Mouse (Mus musculus): ENCODE data around the gene Rprd1b. TPM values are rescaled to one million over a fixed set of nuclear protein-coding genes. Genes with fewer than 3 reads are reported as not detected.
"Not testable (repeated sequence)": the region's sequence is repeated elsewhere in the genome, so short reads cannot be mapped to it uniquely, and the experiment has no call there.

The Rprd1b gene
- total RNA-seq, 2 experiments from 2014 or later: 30.2 to 31.9 TPM

GRCm38 (mm10) chr2:158047903-158048302 lies 19.6 kb downstream of the Rprd1b start:
- peak; percentile 90 for TF ChIP-seq CTCF (IDR thresholded peaks at IDR 0.05)
- peak; percentile 65 for DNase-seq
- intact Hi-C loops (cut with DNase I): loop anchor here (1.0 to 2.0 kb wide), 2 partner anchors 98 to 157 kb away; partner anchors contain the start of gene Tgm2
- Histone ChIP-seq H3K4me3 (no peak overlapping the region), H3K27ac (no peak overlapping the region)

- intact Hi-C loops (cut with DNase I): loop anchor here (1.0 to 2.0 kb wide), 2 partner anchors 98 to 156 kb away; partner anchors contain the start of gene Tgm2
- DNase-seq: no peak
- Histone ChIP-seq H3K27ac (no peak overlapping the region), H3K4me3 (no peak overlapping the region)
- TF ChIP-seq CTCF (IDR thresholded peaks at IDR 0.05): no peak
These were observed 20.4 kb downstream of the Rprd1b start for GRCm38 (mm10) chr2:158048718-158049117.

- H3K27ac ChIP-seq: no peak overlapping the region
- intact Hi-C loops (cut with DNase I): no loop called here
- TF ChIP-seq CTCF (IDR thresholded peaks at IDR 0.05): no peak
- no peak overlapping the region for H3K4me3 ChIP-seq
- DNase-seq: no peak
These were observed 21.8 kb downstream of the Rprd1b start for GRCm38 (mm10) chr2:158050116-158050515.

GRCm38 (mm10) chr2:158054596-158054995 lies 26.3 kb downstream of the Rprd1b start:
- intact Hi-C loops (cut with DNase I): no loop called here
- Histone ChIP-seq H3K4me3 (no peak overlapping the region), H3K27ac (no peak overlapping the region)
- DNase-seq: no peak
- TF ChIP-seq CTCF (IDR thresholded peaks at IDR 0.05): no peak

GRCm38 (mm10) chr2:158055383-158055782 lies 27.1 kb downstream of the Rprd1b start:
- DNase-seq; H3K27ac ChIP-seq; intact Hi-C loops (cut with DNase I); H3K4me3 ChIP-seq: not testable (repeated sequence)
- 0 out of 2 replicates have a peak, but pooled peaks have one; percentile 5 for TF ChIP-seq CTCF (IDR thresholded peaks at IDR 0.05)

GRCm38 (mm10) chr2:158057030-158057429 lies 28.7 kb downstream of the Rprd1b start:
- peak; percentile 25 for DNase-seq
- H3K4me3 ChIP-seq: no peak overlapping the region
- TF ChIP-seq CTCF (IDR thresholded peaks at IDR 0.05): no peak
- intact Hi-C loops (cut with DNase I): no loop called here
- no peak overlapping the region for H3K27ac ChIP-seq

- no peak overlapping the region for H3K4me3 ChIP-seq
- intact Hi-C loops (cut with DNase I): no loop called here
- TF ChIP-seq CTCF (IDR thresholded peaks at IDR 0.05): no peak
- H3K27ac ChIP-seq: peak overlapping the region; percentile 12; the same call in 1 of the 2 replicates
- peak; percentile 71 for DNase-seq
These were observed 30.2 kb downstream of the Rprd1b start for GRCm38 (mm10) chr2:158058534-158058933.

- intact Hi-C loops (cut with DNase I): loop anchor here (5.0 kb wide), 1 partner anchor 83 kb away; no protein-coding TSS in a partner anchor
- DNase-seq: no peak
These were observed 31.4 kb downstream of the Rprd1b start for GRCm38 (mm10) chr2:158059666-158060105.

GRCm38 (mm10) chr2:158063036-158063435 lies 34.7 kb downstream of the Rprd1b start:
- no peak for DNase-seq
- Histone ChIP-seq H3K27ac (peak overlapping the region; percentile 90), H3K4me3 (no peak overlapping the region)
- TF ChIP-seq CTCF (IDR thresholded peaks at IDR 0.05): no peak
- intact Hi-C loops (cut with DNase I): loop anchor here (5.0 kb wide), 1 partner anchor 79 kb away; no protein-coding TSS in a partner anchor

More at GRCm38 (mm10) chr2:158059666-158060105, 31.4 kb downstream of the Rprd1b start:
- Histone ChIP-seq H3K27ac (peak overlapping the region; percentile 68), H3K4me3 (no peak overlapping the region)
- no peak for TF ChIP-seq CTCF (IDR thresholded peaks at IDR 0.05)

GRCm38 (mm10) chr2:158064571-158065048 lies 36.3 kb downstream of the Rprd1b start:
- Histone ChIP-seq H3K27ac (peak overlapping the region; percentile 90), H3K4me3 (no peak overlapping the region)
- intact Hi-C loops (cut with DNase I): loop anchor here (5.0 kb wide), 1 partner anchor 78 kb away; no protein-coding TSS in a partner anchor
- peak; percentile 55 for TF ChIP-seq CTCF (IDR thresholded peaks at IDR 0.05)
- DNase-seq: peak; percentile 37

- intact Hi-C loops (cut with DNase I): no loop called here
- H3K4me3 ChIP-seq: no peak overlapping the region
- TF ChIP-seq CTCF (IDR thresholded peaks at IDR 0.05): no peak
- peak overlapping the region; percentile 90 for H3K27ac ChIP-seq
- DNase-seq: no peak
These were observed 36.8 kb downstream of the Rprd1b start for GRCm38 (mm10) chr2:158065064-158065463.

GRCm38 (mm10) chr2:158066456-158066855 lies 38.2 kb downstream of the Rprd1b start:
- intact Hi-C loops (cut with DNase I): no loop called here
- Histone ChIP-seq H3K4me3 (peak overlapping the region; percentile 42), H3K27ac (peak overlapping the region; percentile 90)
- no peak for DNase-seq
- no peak for TF ChIP-seq CTCF (IDR thresholded peaks at IDR 0.05)

- Histone ChIP-seq H3K4me3 (no peak overlapping the region), H3K27ac (peak overlapping the region; percentile 90)
- intact Hi-C loops (cut with DNase I): no loop called here
- TF ChIP-seq CTCF (IDR thresholded peaks at IDR 0.05): no peak
- DNase-seq: no peak
These were observed 39.0 kb downstream of the Rprd1b start for GRCm38 (mm10) chr2:158067260-158067824.

Measured in gastrocnemius, adult 2 months (tissue).